ENCODE assay signal across 18 mouse cellular contexts in genomic region chr16:13425804-13426203, GRCm38 (mm10).
"Had no signal": no experiment of that assay in that cellular context is flagged by ENCODE, and none has a peak within 500 bp of the region (broad histone marks: within the 10 kb centered on the region; RNA-seq: fewer than 3 reads in every experiment).

No protein-coding gene starts in this region.

- H3K4me3 ChIP-seq: midbrain, embryonic 10.5 days; midbrain, embryonic 12.5 days; myocyte; neural tube, embryonic 13.5 days; neural tube, embryonic 15.5 days had no signal

- H3K27ac ChIP-seq: midbrain, embryonic 10.5 days; midbrain, embryonic 12.5 days; neural tube, embryonic 13.5 days; neural tube, embryonic 15.5 days had no signal

- H3K9ac ChIP-seq: lung, embryonic 14.5 days; midbrain, embryonic 12.5 days; neural tube, embryonic 13.5 days; neural tube, embryonic 15.5 days had no signal

- H3K9me3 ChIP-seq: midbrain, embryonic 10.5 days; midbrain, embryonic 12.5 days; neural tube, embryonic 13.5 days; neural tube, embryonic 15.5 days had no signal

- H3K36me3 ChIP-seq: midbrain, embryonic 10.5 days; midbrain, embryonic 12.5 days; neural tube, embryonic 13.5 days; neural tube, embryonic 15.5 days had no signal

- H3K4me1 ChIP-seq: midbrain, embryonic 10.5 days; midbrain, embryonic 12.5 days; neural tube, embryonic 13.5 days; neural tube, embryonic 15.5 days had no signal

- ATAC-seq: midbrain, embryonic 16.5 days had no signal

- DNase-seq: lung, embryonic 14.5 days; lung, postnatal 10 days; lung, postnatal 4 days; midbrain, embryonic 14.5 days; retina, postnatal 1 day; right cerebral cortex, adult 18-20 months; right cerebral cortex, postnatal 25 days; right cerebral cortex, postnatal 4 days; spleen, adult 18-20 months; thymus, adult 18-20 months; thymus, postnatal 14 days; thymus, postnatal 36 days had no signal

- H3K27me3 ChIP-seq: midbrain, embryonic 12.5 days; neural tube, embryonic 13.5 days; neural tube, embryonic 15.5 days had no signal

- H3K4me2 ChIP-seq: lung, embryonic 14.5 days; midbrain, embryonic 12.5 days; neural tube, embryonic 13.5 days; neural tube, embryonic 15.5 days had no signal
